In the genomic region with DNA sequence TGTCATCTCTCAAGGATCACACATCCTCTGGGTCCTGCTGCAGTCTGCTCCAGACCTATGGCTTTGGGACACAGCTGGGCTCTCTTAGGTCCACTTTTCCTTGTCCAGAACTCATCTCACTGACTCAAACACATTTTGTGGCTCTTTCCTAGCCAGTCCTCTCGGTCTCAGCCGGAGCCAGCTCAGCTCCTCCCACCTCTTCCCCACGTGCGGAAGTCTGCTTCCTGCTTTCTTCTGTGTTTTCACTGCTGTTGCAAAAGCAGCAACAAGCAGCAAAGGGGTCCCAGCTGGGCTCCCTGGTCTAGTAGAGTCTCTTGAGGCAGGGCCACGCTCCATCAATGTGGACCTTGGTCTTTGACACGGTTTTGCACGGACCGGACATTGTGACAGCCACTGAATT, we compare ENCODE assay signal across 34 mouse cellular contexts. TPM values are rescaled to one million over a fixed set of nuclear protein-coding genes. Genes with fewer than 3 reads are reported as not detected.
DNase-seq lines count a peak whose midpoint lies in the region; ATAC-seq and TF ChIP-seq lines count a peak whose summit lies in the region.
"Had no signal": no experiment of that assay in that cellular context is flagged by ENCODE, and none has a peak within 500 bp of the region (broad histone marks: within the 10 kb centered on the region; RNA-seq: fewer than 3 reads in every experiment).

No protein-coding gene starts in this region.

- no peak overlapping the region for H3K27ac ChIP-seq in lung, embryonic 14.5 days (ENCODE audit: low read depth)
- H3K27ac ChIP-seq in bone marrow macrophage, adult 2 months (ENCODE audit: insufficient read depth, low read depth, low read length) = no peak overlapping the region
- H3K27ac ChIP-seq: embryonic facial prominence, embryonic 15.5 days; gastrocnemius, adult 2 months; heart, embryonic 15.5 days; hindbrain, embryonic 14.5 days; hindbrain, postnatal 0 days had no signal

- ATAC-seq in lung, embryonic 14.5 days (ENCODE audit: insufficient read depth) = no peak
- peak; percentile 80 for ATAC-seq in granulocyte monocyte progenitor cell, adult 5-6 weeks (replicated peaks; ENCODE audit: poor library complexity, severe bottlenecking)
- no peak for ATAC-seq in inflammation-experienced regulatory T-cells, adult 6 months
- ATAC-seq: CD4-positive, CD25-positive, alpha-beta regulatory T cell, adult 4 months; forebrain, embryonic 14.5 days; forebrain, postnatal 0 days; hindbrain, postnatal 0 days; intestine, postnatal 0 days; Patski had no signal

- H3K4me3 ChIP-seq in lung, embryonic 14.5 days (ENCODE audit: low read depth, low read length) = no peak overlapping the region
- H3K4me3 ChIP-seq in bone marrow macrophage, adult 2 months (ENCODE audit: insufficient read depth, low read length) = peak overlapping the region; percentile 29; the same call in 1 of the 2 replicates
- H3K4me3 ChIP-seq: embryonic facial prominence, embryonic 15.5 days; gastrocnemius, adult 2 months; heart, embryonic 12.5 days; heart, embryonic 15.5 days had no signal

- TF ChIP-seq POLR2A in bone marrow macrophage, adult 2 months (IDR thresholded peaks at IDR 0.05; ENCODE audit: borderline replicate concordance, low read depth, low read length) = no peak

- no peak overlapping the region for H3K4me2 ChIP-seq in lung, embryonic 14.5 days
- H3K4me2 ChIP-seq: embryonic facial prominence, embryonic 15.5 days; heart, embryonic 12.5 days; heart, embryonic 15.5 days; hindbrain, embryonic 14.5 days had no signal

- 45% methylated on average over 8 of the region's 8 CpGs for WGBS in lung, embryonic 14.5 days

- H3K27me3 ChIP-seq in lung, embryonic 14.5 days (ENCODE audit: insufficient read depth, low read length) = no peaks in the 10 kb centered on the region
- H3K27me3 ChIP-seq: embryonic facial prominence, embryonic 15.5 days had no signal

- DNase-seq in lung, embryonic 14.5 days = peak; percentile 13
- no peak for DNase-seq in lung, postnatal 25 days (ENCODE audit: low spot score)
- DNase-seq in gastrocnemius, postnatal 4 days (ENCODE audit: low spot score in 2 of 2) = no peak
- DNase-seq: adrenal gland, postnatal 10 days; adrenal gland, postnatal 36 days; cerebellum, adult 11 months; cerebellum, adult 2 months; cerebellum, adult 9-11 months; cerebellum, postnatal 25 days; embryo, embryonic 11 days; forebrain, postnatal 0 days; gastrocnemius, adult 2 months; gastrocnemius, postnatal 14 days; heart, adult 18-20 months; heart, postnatal 10 days; heart, postnatal 36 days had no signal

- no peaks in the 10 kb centered on the region for H3K9me3 ChIP-seq in lung, embryonic 14.5 days (ENCODE audit: low read depth, low read length)
- H3K9me3 ChIP-seq: embryonic facial prominence, embryonic 15.5 days; heart, embryonic 12.5 days; heart, embryonic 15.5 days had no signal

- no peaks in the 10 kb centered on the region for H3K36me3 ChIP-seq in lung, embryonic 14.5 days (ENCODE audit: insufficient read depth)
- H3K36me3 ChIP-seq: embryonic facial prominence, embryonic 15.5 days; heart, embryonic 12.5 days; heart, embryonic 15.5 days had no signal

- H3K9ac ChIP-seq in lung, embryonic 14.5 days = no peak overlapping the region
- H3K9ac ChIP-seq: embryonic facial prominence, embryonic 15.5 days; forebrain, postnatal 0 days; heart, embryonic 12.5 days; heart, embryonic 15.5 days; hindbrain, embryonic 14.5 days had no signal

- TF ChIP-seq CTCF in lung, embryonic 14.5 days (IDR thresholded peaks at IDR 0.05; ENCODE audit: low read depth) = no peak
- TF ChIP-seq CTCF in bone marrow macrophage, adult 2 months (IDR thresholded peaks at IDR 0.05; ENCODE audit: low read depth, low read length) = no peak

- no peaks in the 10 kb centered on the region for H3K4me1 ChIP-seq in lung, embryonic 14.5 days (ENCODE audit: insufficient read depth)
- peaks cover 8% of the 10 kb centered on the region for H3K4me1 ChIP-seq in bone marrow macrophage, adult 2 months (ENCODE audit: control insufficient read depth, insufficient read depth, low read length)
- H3K4me1 ChIP-seq: embryonic facial prominence, embryonic 15.5 days; heart, embryonic 12.5 days; heart, embryonic 15.5 days had no signal

RNA-seq across cellular contexts. Expression of a gene that starts 22.0 kb away (rescaled TPM):
- not detected in 2 replicates for polyA plus RNA-seq in lung, embryonic 14.5 days (2014; fragmentation: Nextera tagmentation; extraction: Ambion mirVana)
- polyA plus RNA-seq in bone marrow macrophage, adult 2 months (2012; ENCODE audit: insufficient read depth, insufficient read length, missing spikeins) = not detected in 2 replicates
- total RNA-seq in granulocyte monocyte progenitor cell, adult 5-6 weeks (2014; fragmentation: Nextera tagmentation) = 0.60 TPM in 1 of 2 replicates, not detected in the other
- not detected in 2 replicates for total RNA-seq in granulocyte monocyte progenitor cell, adult 5-6 weeks (2017)
- not detected for polyA plus RNA-seq in inflammation-experienced regulatory T-cells, adult 6 months (2017; shearing (Covaris generic))
- total RNA-seq in gastrocnemius, postnatal 4 days (2021) = not detected
- total RNA-seq: adrenal gland, adult 18-20 months; adrenal gland, postnatal 10 days; adrenal gland, postnatal 36 days; forebrain, postnatal 0 days; gastrocnemius, adult 2 months; gastrocnemius, postnatal 14 days; heart, adult 18-20 months; heart, postnatal 10 days; heart, postnatal 36 days had no signal
- polyA plus RNA-seq: C2C12; CD4-positive, CD25-positive, alpha-beta regulatory T cell, adult 4 months; cortical plate, adult 2 months; embryonic facial prominence, embryonic 15.5 days; forebrain, embryonic 11.5 days; forebrain, embryonic 14.5 days; forebrain, postnatal 0 days; frontal cortex, adult 2 months; heart, embryonic 12.5 days; heart, embryonic 15.5 days; intestine, embryonic 14.5 days; intestine, postnatal 0 days; Patski had no signal
